In the genomic region with DNA sequence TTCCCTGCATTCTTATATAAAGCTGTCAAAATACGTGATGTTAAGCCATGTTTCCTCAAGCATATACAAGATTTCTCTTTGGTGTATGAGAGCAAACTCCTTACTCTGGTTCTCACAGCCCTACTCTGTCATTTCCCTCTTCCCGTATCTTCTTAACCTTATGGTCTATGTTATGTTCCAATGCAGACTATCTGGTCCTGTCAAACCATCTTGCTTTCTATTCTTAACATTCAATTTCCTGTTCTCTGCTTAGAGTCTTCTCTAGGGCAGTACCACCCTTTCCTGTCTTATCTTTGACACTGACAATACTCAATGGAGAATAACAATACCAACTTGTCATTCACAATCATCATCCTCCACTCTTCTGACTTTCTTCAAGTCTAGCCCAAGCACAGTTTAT, we compare ENCODE assay signal across 13 mouse cellular contexts.
"Had no signal": no experiment of that assay in that cellular context is flagged by ENCODE, and none has a peak within 500 bp of the region (broad histone marks: within the 10 kb centered on the region; RNA-seq: fewer than 3 reads in every experiment).

No protein-coding gene starts in this region.

- H3K4me2 ChIP-seq: hindbrain, embryonic 14.5 days; limb, embryonic 15.5 days; lung, embryonic 14.5 days; midbrain, embryonic 15.5 days had no signal

- H3K27me3 ChIP-seq: limb, embryonic 15.5 days; midbrain, embryonic 15.5 days had no signal

- H3K36me3 ChIP-seq: limb, embryonic 15.5 days; midbrain, embryonic 10.5 days; midbrain, embryonic 15.5 days had no signal

- H3K9me3 ChIP-seq: limb, embryonic 15.5 days; midbrain, embryonic 10.5 days; midbrain, embryonic 15.5 days had no signal

- H3K9ac ChIP-seq: hindbrain, embryonic 14.5 days; limb, embryonic 15.5 days; lung, embryonic 14.5 days; midbrain, embryonic 15.5 days had no signal

- H3K4me1 ChIP-seq: limb, embryonic 15.5 days; midbrain, embryonic 10.5 days; midbrain, embryonic 15.5 days had no signal

- H3K4me3 ChIP-seq: limb, embryonic 15.5 days; midbrain, embryonic 10.5 days; midbrain, embryonic 15.5 days had no signal

- DNase-seq: kidney, adult 8-10 months; kidney, postnatal 25 days; layer of hippocampus, adult 9-11 months; layer of hippocampus, postnatal 36 days; lung, embryonic 14.5 days; lung, postnatal 4 days; right cerebral cortex, postnatal 25 days; thymus, postnatal 36 days had no signal

- ATAC-seq: intestine, embryonic 16.5 days; midbrain, embryonic 15.5 days had no signal

- H3K27ac ChIP-seq: hindbrain, embryonic 14.5 days; limb, embryonic 15.5 days; midbrain, embryonic 10.5 days; midbrain, embryonic 15.5 days had no signal
